Mouse (Mus musculus): ENCODE data around the gene Gm10959. TPM values are rescaled to one million over a fixed set of nuclear protein-coding genes. Genes with fewer than 3 reads are reported as not detected.
A peak's percentile ranks its signal among the peaks of the same experiment; 100 is the strongest.

The Gm10959 gene
- polyA plus RNA-seq, 1 experiment from 2014 or later: not detected

DNA sequence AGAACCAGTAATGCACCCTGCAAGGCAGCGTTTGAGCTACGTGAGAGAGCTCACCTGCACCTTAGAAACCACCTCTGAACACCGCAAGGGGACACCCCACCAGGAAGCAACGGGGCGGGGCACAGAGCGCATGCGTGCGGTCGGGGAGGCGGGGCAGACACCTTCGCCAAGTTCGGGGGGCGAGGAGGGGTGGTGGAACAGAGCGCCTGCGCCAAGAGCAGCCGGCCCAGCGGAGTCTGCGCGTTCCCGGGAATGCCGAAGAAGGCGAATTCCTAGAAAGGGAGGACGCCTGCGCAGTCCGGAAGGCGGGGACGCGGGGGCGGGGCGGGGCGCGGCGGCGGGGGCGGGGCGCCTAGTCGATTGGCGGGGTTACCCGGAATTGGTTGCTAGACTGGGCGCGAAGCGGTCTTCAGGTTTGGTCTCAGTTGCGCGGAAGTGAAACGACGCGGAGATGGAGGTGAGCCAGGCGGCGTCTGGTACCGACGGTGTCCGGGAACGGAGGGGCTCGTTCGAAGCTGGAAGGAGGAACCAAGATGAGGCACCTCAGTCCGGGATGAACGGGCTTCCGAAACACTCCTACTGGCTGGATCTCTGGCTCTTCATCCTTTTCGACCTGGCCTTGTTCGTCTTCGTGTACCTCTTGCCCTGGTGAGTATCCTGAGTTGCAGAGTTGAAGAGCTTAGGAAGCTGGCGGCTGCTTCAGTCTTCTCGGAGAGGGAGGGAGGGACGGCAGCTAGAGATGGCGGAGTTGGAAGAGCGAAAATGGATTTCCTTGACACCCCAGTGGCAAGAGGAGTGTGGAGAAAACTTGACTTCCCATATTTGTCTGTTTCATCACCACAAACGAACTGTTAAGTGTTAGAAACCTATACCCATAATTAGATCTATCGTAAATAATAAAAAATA, 5.1 kb upstream of the Gm10959 start, which contains the start of gene 1810037I17Rik:
TSS of gene 1810037I17Rik (plus strand) at position 195 of the 906 bp plus-strand sequence.
- no peaks in the 10 kb centered on the region for H3K9me3 ChIP-seq (ENCODE audit: control insufficient read depth, low read length)
- no peaks in the 10 kb centered on the region for H3K4me1 ChIP-seq (ENCODE audit: control insufficient read depth, insufficient read depth, low read length)
- DNase-seq (ENCODE audit: low spot score) (peak; percentile 97), ATAC-seq (ENCODE audit: insufficient read depth, low FRiP score, low TSS enrichment) (peak; percentile 97)
- H3K36me3 ChIP-seq (ENCODE audit: control insufficient read depth, insufficient read depth, low read length): peaks cover 2% of the 10 kb centered on the region; the same call in 1 of the 2 replicates
- no peaks in the 10 kb centered on the region for H3K27me3 ChIP-seq (ENCODE audit: control insufficient read depth, insufficient read depth, low read length)
- peak within 1 kb of the TSS; percentile 54 for H3K4me3 ChIP-seq (ENCODE audit: low read depth, low read length)
- H3K9ac ChIP-seq (ENCODE audit: low read length): peak within 1 kb of the TSS; percentile 62
- peak within 1 kb of the TSS; percentile 62; the same call in 1 of the 2 replicates for H3K27ac ChIP-seq (ENCODE audit: low read depth, low read length)
- peak within 1 kb of the TSS; percentile 65 for H3K4me2 ChIP-seq (ENCODE audit: low read depth)
- under 1% methylated on average over 65 of the region's 68 CpGs for WGBS

DNA sequence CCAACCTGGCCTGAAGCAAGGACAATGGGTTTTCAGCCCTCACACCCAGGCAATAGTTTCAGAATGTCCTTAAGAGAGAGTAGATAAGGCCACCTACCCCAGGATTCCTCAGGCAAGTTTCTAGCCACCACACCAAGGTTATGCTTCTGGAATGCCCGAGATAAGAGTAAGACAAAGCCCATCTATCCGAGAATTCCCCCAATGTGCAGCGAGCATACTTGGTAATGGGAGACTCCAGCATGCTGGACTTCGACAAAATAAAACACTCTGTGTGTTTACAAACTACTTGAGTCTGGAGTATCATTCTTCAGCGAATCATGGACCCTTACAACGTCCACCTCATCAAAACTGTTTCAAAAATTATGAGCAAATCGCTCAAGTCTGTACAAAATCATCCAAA, 4.0 kb upstream of the Gm10959 start:
- no peak overlapping the region for H3K4me2 ChIP-seq (ENCODE audit: low read depth)
- H3K36me3 ChIP-seq (ENCODE audit: control insufficient read depth, insufficient read depth, low read length): peaks cover 2% of the 10 kb centered on the region; the same call in 1 of the 2 replicates
- WGBS: 72% methylated on average over 7 of the region's 7 CpGs
- H3K9me3 ChIP-seq (ENCODE audit: control insufficient read depth, low read length): no peaks in the 10 kb centered on the region
- no peaks in the 10 kb centered on the region for H3K27me3 ChIP-seq (ENCODE audit: control insufficient read depth, insufficient read depth, low read length)
- DNase-seq (ENCODE audit: low spot score) (no peak), ATAC-seq (ENCODE audit: insufficient read depth, low FRiP score, low TSS enrichment) (no peak)
- no peaks in the 10 kb centered on the region for H3K4me1 ChIP-seq (ENCODE audit: control insufficient read depth, insufficient read depth, low read length)
- H3K4me3 ChIP-seq (ENCODE audit: low read depth, low read length): no peak overlapping the region
- H3K27ac ChIP-seq (ENCODE audit: low read depth, low read length): no peak overlapping the region
- H3K9ac ChIP-seq (ENCODE audit: low read length): no peak overlapping the region

DNA sequence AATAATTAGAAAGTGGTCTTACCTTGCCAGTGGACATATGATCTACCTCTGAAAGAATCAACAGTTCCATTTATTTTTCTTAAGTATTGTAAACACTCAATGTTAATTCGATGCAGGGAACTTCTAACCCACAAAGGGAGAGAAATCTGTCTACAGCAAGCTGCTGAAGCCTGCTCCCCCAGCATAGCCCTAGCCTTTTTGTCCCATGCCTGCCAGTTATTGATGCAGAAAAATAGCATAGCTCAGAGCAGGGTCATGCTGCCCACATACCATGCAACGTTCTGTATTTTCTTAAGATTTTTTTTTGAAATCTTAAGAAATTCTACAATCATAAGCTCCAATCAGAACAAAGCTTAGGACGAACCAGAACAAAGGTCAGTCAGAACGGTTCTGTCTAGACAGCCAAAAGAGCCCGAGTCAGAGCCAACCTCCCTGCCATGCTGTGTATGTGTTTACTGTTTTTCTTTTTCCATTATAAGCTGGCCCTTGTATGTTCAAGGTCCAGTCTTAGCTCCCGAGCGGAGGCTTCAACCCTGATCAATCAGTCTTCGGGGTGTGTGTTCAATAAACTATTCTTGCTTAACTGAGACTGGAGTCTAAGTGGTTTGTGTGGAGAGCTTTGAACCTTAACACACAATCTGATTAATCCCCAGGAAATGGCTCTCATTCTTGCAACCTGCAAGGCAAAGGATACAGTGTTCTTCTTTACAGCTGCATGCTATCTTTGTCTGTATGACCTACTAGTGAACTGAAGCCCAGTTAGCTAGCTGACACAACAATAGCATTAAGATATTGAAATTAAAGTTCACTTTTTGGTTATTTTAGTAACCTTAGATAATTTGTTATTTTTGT, 2.7 kb upstream of the Gm10959 start:
- Histone ChIP-seq H3K4me3 (ENCODE audit: low read depth, low read length) (no peak overlapping the region), H3K9me3 (ENCODE audit: control insufficient read depth, low read length) (no peaks in the 10 kb centered on the region), H3K27me3 (ENCODE audit: control insufficient read depth, insufficient read depth, low read length) (no peaks in the 10 kb centered on the region), H3K36me3 (ENCODE audit: control insufficient read depth, insufficient read depth, low read length) (peaks cover 2% of the 10 kb centered on the region; the same call in 1 of the 2 replicates), H3K4me2 (ENCODE audit: low read depth) (no peak overlapping the region), H3K4me1 (ENCODE audit: control insufficient read depth, insufficient read depth, low read length) (no peaks in the 10 kb centered on the region), H3K9ac (ENCODE audit: low read length) (no peak overlapping the region), H3K27ac (ENCODE audit: low read depth, low read length) (no peak overlapping the region)
- WGBS: 92% methylated on average over 8 of the region's 8 CpGs
- no peak for ATAC-seq (ENCODE audit: insufficient read depth, low FRiP score, low TSS enrichment)
- no peak for DNase-seq (ENCODE audit: low spot score)

DNA sequence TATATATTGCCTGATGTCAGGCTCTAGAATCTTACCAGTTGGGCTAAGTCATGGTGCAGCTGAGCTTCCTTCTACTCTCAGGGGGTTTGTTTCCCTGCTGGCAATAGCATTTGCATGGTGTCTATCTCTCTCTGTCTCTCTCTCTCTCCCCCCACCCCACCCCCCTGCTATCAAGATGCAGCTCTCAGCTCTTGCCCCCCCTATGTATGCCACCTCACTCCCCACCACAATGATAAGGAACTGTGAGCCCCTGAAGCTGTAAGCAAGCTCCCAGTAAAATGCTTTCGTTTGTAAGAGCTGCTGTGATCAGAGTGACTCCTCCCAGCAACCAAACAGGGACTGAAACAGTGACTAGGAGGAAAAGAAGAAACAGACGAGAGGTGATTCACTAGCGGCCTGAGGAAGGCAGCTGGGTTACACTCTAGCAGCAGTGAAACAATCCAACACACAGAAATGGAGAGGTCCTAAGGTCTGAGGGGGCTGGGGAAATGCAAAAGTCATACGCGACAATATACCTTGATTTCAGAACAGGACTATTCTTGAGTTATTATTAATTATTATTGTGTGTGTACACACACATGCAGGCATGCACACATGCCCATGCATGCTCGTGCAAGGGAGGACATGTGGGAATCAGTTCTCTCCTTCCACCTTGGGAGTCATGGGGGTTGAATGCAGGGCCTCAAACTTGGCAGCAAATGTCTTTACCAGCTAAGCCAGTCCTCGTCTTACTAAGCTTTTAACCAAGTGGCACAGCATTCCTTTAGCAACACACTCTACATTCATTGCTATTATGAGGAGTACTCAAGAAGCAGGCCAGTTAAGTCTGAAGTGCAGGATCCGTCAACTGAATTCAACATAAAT, 1.6 kb upstream of the Gm10959 start:
- WGBS: 65% methylated on average over 8 of the region's 8 CpGs
- Histone ChIP-seq H3K36me3 (ENCODE audit: control insufficient read depth, insufficient read depth, low read length) (no peaks in the 10 kb centered on the region), H3K9me3 (ENCODE audit: control insufficient read depth, low read length) (no peaks in the 10 kb centered on the region), H3K9ac (ENCODE audit: low read length) (no peak overlapping the region), H3K4me3 (ENCODE audit: low read depth, low read length) (no peak overlapping the region), H3K4me2 (ENCODE audit: low read depth) (no peak overlapping the region), H3K4me1 (ENCODE audit: control insufficient read depth, insufficient read depth, low read length) (no peaks in the 10 kb centered on the region), H3K27me3 (ENCODE audit: control insufficient read depth, insufficient read depth, low read length) (no peaks in the 10 kb centered on the region), H3K27ac (ENCODE audit: low read depth, low read length) (no peak overlapping the region)
- no peak for DNase-seq (ENCODE audit: low spot score)
- no peak for ATAC-seq (ENCODE audit: insufficient read depth, low FRiP score, low TSS enrichment)

DNA sequence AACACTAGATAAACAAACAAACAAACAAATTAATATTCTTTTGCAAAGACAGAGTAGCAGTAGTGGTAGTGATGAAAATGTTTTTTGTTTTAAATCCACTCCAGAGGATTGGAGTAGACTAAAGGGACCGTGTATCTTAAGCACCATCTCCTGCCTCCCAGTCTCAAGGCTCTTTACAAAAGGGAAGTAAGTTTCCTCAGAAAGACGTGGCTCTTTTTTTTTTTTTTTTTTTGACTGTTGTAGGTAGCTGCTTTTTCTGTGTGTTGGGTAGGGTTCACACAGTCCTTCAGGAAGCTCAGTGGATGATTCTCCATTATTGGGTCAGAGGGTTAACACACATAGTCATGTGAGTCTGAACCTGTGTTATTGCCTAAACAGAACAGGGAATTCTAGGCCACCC, 488 bp downstream of the Gm10959 start:
- ATAC-seq (ENCODE audit: insufficient read depth, low FRiP score, low TSS enrichment): no peak
- H3K27me3 ChIP-seq (ENCODE audit: control insufficient read depth, insufficient read depth, low read length): no peaks in the 10 kb centered on the region
- no peak overlapping the region for H3K4me2 ChIP-seq (ENCODE audit: low read depth)
- H3K27ac ChIP-seq (ENCODE audit: low read depth, low read length): no peak overlapping the region
- no peak for DNase-seq (ENCODE audit: low spot score)
- H3K9ac ChIP-seq (ENCODE audit: low read length): no peak overlapping the region
- no peaks in the 10 kb centered on the region for H3K9me3 ChIP-seq (ENCODE audit: control insufficient read depth, low read length)
- 81% methylated on average over 2 of the region's 2 CpGs for WGBS
- H3K36me3 ChIP-seq (ENCODE audit: control insufficient read depth, insufficient read depth, low read length): no peaks in the 10 kb centered on the region
- no peaks in the 10 kb centered on the region for H3K4me1 ChIP-seq (ENCODE audit: control insufficient read depth, insufficient read depth, low read length)
- H3K4me3 ChIP-seq (ENCODE audit: low read depth, low read length): no peak overlapping the region

DNA sequence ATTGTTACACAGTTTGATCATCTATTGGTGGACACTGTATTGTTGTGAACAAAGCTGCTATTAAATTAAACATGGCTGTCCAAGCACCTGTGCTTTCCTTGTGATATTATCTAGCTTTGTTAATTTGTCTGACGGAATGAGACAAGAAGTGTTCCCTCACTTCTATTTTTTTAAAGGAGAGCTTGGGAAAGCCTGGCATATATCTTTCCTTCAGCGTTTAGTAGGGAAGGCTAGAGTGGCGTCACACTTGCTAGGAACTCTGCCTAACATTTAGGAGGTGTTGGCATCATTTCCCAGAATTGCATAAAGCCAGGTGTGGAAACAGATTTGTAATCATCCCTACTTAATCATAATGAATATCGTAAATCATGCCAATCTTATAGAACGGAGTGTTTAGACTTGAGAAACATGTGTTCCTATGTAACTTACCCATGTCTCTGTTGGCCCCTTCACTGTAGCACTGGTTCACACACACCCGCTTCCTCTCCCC, 2.9 kb downstream of the Gm10959 start:
- H3K27me3 ChIP-seq (ENCODE audit: control insufficient read depth, insufficient read depth, low read length): no peaks in the 10 kb centered on the region
- no peak overlapping the region for H3K9ac ChIP-seq (ENCODE audit: low read length)
- H3K27ac ChIP-seq (ENCODE audit: low read depth, low read length): no peak overlapping the region
- no peak overlapping the region for H3K4me2 ChIP-seq (ENCODE audit: low read depth)
- 89% methylated on average over 6 of the region's 6 CpGs for WGBS
- H3K9me3 ChIP-seq (ENCODE audit: control insufficient read depth, low read length): no peaks in the 10 kb centered on the region
- H3K4me3 ChIP-seq (ENCODE audit: low read depth, low read length): no peak overlapping the region
- DNase-seq (ENCODE audit: low spot score) (no peak), ATAC-seq (ENCODE audit: insufficient read depth, low FRiP score, low TSS enrichment) (no peak)
- no peaks in the 10 kb centered on the region for H3K4me1 ChIP-seq (ENCODE audit: control insufficient read depth, insufficient read depth, low read length)
- H3K36me3 ChIP-seq (ENCODE audit: control insufficient read depth, insufficient read depth, low read length): no peaks in the 10 kb centered on the region

DNA sequence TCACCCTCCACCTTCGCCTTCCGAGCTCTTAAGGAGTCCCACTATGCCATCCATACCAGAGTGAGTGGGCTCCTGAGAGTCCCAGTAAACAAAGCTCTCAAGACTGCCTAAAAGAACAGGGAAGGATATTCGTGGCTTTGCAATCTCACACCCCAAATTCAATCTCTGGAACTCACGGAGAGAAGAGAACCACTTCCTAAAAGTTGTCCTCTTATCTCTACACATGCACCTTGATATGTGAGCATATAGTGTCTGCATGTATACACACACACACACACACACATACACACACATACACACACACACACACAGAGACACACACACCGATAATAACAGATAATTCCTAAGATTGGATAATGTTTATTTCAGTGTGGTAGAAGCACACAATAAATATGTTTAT, 3.7 kb downstream of the Gm10959 start:
- WGBS: 89% methylated on average over 5 of the region's 5 CpGs
- Histone ChIP-seq H3K27me3 (ENCODE audit: control insufficient read depth, insufficient read depth, low read length) (no peaks in the 10 kb centered on the region), H3K4me2 (ENCODE audit: low read depth) (no peak overlapping the region), H3K9me3 (ENCODE audit: control insufficient read depth, low read length) (no peaks in the 10 kb centered on the region), H3K4me1 (ENCODE audit: control insufficient read depth, insufficient read depth, low read length) (no peaks in the 10 kb centered on the region), H3K9ac (ENCODE audit: low read length) (no peak overlapping the region), H3K27ac (ENCODE audit: low read depth, low read length) (no peak overlapping the region), H3K4me3 (ENCODE audit: low read depth, low read length) (no peak overlapping the region), H3K36me3 (ENCODE audit: control insufficient read depth, insufficient read depth, low read length) (no peaks in the 10 kb centered on the region)
- ATAC-seq (ENCODE audit: insufficient read depth, low FRiP score, low TSS enrichment): no peak
- DNase-seq (ENCODE audit: low spot score): no peak

DNA sequence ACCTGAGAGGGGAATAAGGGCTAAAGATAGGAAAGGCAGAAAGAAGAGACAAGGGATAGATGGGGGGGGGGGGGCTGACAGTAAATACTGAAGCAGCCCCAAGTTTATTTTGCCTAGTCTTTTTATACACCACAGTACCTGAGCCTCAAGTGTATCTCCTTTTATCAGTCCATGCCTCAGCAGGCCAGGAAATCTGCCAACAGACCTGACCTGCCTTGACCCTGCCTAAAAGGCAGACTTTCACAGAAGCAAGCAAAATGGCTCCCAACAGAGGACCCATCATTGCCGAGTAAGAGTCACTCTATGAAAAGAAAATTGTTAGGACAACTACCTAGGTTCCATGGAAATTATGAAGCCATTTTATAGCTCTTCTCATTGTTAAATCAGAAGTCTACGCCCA, 11.3 kb downstream of the Gm10959 start:
- Histone ChIP-seq H3K36me3 (ENCODE audit: control insufficient read depth, insufficient read depth, low read length) (no peaks in the 10 kb centered on the region), H3K9ac (ENCODE audit: low read length) (no peak overlapping the region), H3K4me2 (ENCODE audit: low read depth) (no peak overlapping the region), H3K27ac (ENCODE audit: low read depth, low read length) (no peak overlapping the region), H3K4me3 (ENCODE audit: low read depth, low read length) (no peak overlapping the region), H3K9me3 (ENCODE audit: control insufficient read depth, low read length) (no peaks in the 10 kb centered on the region), H3K4me1 (ENCODE audit: control insufficient read depth, insufficient read depth, low read length) (no peaks in the 10 kb centered on the region), H3K27me3 (ENCODE audit: control insufficient read depth, insufficient read depth, low read length) (no peaks in the 10 kb centered on the region)
- ATAC-seq (ENCODE audit: insufficient read depth, low FRiP score, low TSS enrichment) (no peak), DNase-seq (ENCODE audit: low spot score) (no peak)
- 87% methylated on average over 2 of the region's 2 CpGs for WGBS
